Mouse (Mus musculus) adrenal gland (tissue): ENCODE measurements around the gene Fkbp1a.

Source experiments
- intact Hi-C: fragments of 180-260 bp; cut with DNase I; formaldehyde crosslinking; loops from one replicate; pipeline ENCODE4 v1.15.1; 2025
- long read RNA-seq, 2 experiments: library from polyadenylated mRNA; unstranded; transcript quantifications; one replicate each; pipeline ENCODE4 v2.0.0; 2020; ENCODE audit warnings: borderline replicate concordance in 1 of 2; ENCODE audit not compliant: insufficient replicate concordance in 1 of 2

Fkbp1a gene
- long read RNA-seq, experiment 1, transcript Fkbp1a-201 (5 exons, 1,658 nt): major isoform, 317 of 360 reads
- long read RNA-seq, experiment 1, partial matches to known transcripts: 13 of 360 reads
- long read RNA-seq, experiment 1, other reads (novel, unspliced or antisense): 24 of 360 reads
- long read RNA-seq, experiment 2, transcript Fkbp1a-201 (5 exons, 1,658 nt): major isoform, 446 of 486 reads
- long read RNA-seq, experiment 2, partial matches to known transcripts: 10 of 486 reads
- long read RNA-seq, experiment 2, other reads (novel, unspliced or antisense): 30 of 486 reads

DNA sequence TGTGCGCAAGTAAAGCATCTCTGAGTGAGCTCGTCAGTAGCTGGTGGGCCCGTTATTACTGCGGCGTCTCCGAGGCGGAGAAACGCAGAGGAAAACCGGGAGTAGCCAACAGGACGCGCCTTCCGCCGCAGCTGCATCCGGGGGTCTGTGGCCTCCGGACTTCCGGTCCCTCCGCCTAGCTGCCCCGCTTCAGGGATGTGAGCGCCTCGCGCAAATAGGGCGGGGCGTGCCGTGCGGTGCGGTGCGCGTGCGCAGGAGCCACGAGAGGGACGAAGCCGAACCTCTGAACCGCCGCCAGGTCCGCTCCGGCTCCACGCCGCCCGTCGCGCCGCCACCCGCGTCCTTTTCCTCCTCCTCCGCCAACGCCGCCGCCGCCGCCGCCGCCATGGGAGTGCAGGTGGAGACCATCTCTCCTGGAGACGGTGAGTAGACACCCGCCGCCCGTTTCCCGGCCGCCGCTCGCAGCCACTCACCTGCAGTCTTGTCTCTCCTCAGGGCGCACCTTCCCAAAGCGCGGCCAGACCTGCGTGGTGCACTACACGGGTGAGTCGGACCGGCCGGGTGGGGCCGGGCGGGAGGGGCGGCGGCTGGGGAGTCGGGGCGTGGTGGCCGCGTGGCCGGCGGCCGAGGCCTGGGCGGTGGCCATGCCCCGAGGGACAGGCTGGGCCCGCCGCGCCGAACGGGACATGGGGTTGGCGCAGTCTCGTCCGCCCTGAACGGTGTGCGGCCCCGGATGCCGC, at the start of gene Fkbp1a:
TSS of gene Fkbp1a (plus strand) at position 161 of the 740 bp plus-strand sequence.
- intact Hi-C loops: loop anchor here (1.0 kb wide), 1 partner anchor 48 kb away; the partner anchor contains the start of gene Nsfl1c

- intact Hi-C loops: loop anchor here (1.0 to 10.0 kb wide), 3 partner anchors 48 to 183 kb away; partner anchors contain the start of genes Fkbp1a and Sdcbp2
Measured at GRCm38 (mm10) chr2:151494035-151494803, 48.1 kb upstream of the Fkbp1a start, which contains the start of gene Nsfl1c. TSS of gene Nsfl1c (plus strand) at chr2:151494182.

- intact Hi-C loops: loop anchor here (10.0 kb wide), 1 partner anchor 76 kb away; the partner anchor contains the start of gene Sdcbp2
Measured at GRCm38 (mm10) chr2:151498358-151498757, 43.9 kb upstream of the Fkbp1a start.

GRCm38 (mm10) chr2:151500442-151501007, 41.8 kb upstream of the Fkbp1a start:
- intact Hi-C loops: no loop called here

DNA sequence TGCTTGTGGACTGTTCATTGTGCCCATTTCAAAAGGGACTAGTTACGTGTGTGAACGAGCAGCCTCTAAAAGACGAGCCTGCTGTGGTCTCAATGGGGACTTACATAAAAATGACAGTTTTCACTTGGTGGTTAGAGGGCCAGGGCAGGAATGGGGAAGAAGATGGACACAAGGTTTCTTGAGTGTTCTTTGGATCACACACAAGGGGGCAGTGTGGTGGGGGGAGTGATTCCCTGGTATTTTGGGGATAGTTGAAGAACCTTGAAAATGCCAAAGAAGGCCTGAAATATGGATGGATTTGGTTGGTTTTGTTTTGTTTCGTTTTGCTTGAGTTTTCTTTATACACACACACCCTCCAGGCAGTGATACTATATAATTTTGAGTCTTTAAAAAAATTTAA, 38.1 kb upstream of the Fkbp1a start:
- intact Hi-C loops: no loop called here

DNA sequence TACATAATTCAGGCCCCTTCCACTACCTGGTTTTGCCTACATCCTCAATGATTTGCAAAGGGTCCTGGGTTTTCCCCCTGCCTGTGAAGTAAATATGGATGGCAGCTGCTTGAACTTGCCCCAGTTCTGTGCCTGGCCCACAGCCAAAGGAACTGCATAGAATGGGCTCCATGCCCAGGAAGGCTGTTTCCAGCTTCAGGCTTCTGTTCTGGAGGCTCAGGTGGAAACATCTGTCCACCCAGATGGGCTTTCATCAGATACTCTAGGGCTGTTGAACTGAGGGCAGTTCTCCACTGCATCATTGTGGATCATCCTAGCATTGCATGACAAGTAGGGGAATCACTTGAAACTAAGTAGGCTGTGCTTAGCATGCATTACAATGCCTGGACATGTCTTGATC, 30.1 kb upstream of the Fkbp1a start:
- intact Hi-C loops: loop anchor here (10.0 kb wide), 1 partner anchor 163 kb away; no protein-coding TSS in a partner anchor

GRCm38 (mm10) chr2:151513525-151514285, 28.6 kb upstream of the Fkbp1a start:
- intact Hi-C loops: loop anchor here (10.0 kb wide), 1 partner anchor 161 kb away; no protein-coding TSS in a partner anchor

GRCm38 (mm10) chr2:151519000-151519399, 23.3 kb upstream of the Fkbp1a start:
- intact Hi-C loops: loop anchor here (10.0 kb wide), 1 partner anchor 156 kb away; no protein-coding TSS in a partner anchor

- intact Hi-C loops: no loop called here
Measured at GRCm38 (mm10) chr2:151524324-151525041, 17.8 kb upstream of the Fkbp1a start.

DNA sequence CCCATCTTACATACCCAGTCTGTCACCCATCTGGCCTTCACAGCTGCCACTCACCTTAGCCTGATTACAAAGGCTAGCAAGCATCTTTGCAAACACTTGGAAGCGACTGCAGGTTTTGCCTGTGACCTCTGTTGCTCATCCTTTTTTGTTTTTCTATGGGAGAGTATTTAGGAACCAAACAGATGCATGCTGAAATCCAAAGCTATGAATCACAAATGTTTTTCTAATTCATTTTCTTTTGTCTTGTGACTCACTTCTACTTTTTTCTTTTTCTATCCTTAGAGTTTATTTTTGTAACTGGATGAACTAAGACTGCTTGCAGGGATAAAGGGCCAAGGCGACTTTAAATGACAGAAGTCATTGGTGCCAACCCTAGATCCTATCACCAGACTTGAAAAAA, 16.8 kb upstream of the Fkbp1a start:
- intact Hi-C loops: no loop called here

- intact Hi-C loops: no loop called here
Measured at GRCm38 (mm10) chr2:151528066-151528465, 14.2 kb upstream of the Fkbp1a start.

DNA sequence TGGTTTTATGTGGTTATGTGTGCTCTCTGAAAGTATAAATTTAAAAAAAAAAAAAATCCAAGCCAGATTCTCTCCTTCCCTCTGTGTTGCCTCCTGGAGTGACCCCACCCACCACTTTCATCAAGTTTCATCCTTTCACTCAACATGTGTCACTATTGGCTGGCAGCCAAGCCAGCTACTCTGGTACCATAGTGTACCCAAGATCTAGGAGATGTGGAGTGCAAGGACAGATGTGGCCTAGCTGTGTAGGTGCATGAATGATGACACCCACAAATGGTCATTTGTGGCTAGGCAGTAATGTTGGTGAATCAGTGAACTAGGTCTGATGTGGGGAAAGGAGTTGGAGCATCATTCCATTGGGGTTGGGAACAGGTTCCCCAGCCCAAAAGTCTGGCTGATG, 13.1 kb upstream of the Fkbp1a start:
- intact Hi-C loops: no loop called here

- intact Hi-C loops: no loop called here
Measured at GRCm38 (mm10) chr2:151530378-151531230, 11.7 kb upstream of the Fkbp1a start.

DNA sequence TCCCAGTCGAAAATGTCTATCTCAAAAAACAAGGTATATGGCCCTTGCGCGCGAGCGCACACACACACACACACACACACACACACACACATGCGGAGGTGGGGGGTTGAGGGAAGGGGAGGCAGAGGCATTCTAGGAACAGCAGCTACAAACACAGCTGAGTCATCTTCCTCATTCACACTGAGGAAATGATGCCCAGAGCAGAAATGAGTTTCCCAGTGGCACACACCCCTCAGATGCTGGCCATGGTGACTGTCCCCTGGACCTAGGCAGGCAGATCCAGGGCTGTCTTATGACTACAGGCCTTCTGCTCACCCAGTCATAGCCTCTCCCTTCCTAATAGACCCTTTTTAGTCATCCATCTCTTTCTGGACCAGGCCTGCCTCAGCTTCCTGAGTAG, 8.7 kb upstream of the Fkbp1a start:
- intact Hi-C loops: no loop called here

GRCm38 (mm10) chr2:151535961-151536617, 6.2 kb upstream of the Fkbp1a start:
- intact Hi-C loops: no loop called here

DNA sequence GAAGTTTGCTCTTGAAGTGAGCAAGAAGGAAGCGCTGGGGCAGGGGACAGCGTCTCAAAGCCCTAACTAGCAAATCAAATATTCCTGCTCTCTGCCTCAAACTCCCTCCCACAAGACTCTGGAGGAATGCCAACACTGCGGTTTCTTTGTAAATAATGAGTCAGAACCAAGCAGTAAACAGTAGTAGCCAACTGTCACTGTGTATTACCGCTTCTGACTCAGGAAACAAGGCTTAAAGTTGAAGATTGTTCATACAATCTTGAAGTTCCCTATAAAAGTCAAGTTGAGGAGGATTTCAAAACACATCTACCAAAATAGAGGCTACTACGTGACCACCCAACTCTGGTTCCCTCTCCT, 5.7 kb upstream of the Fkbp1a start:
- intact Hi-C loops: no loop called here

- intact Hi-C loops: no loop called here
Measured at GRCm38 (mm10) chr2:151538646-151539045, 3.6 kb upstream of the Fkbp1a start.
